Mouse (Mus musculus): Measurements from ENCODE around the gene Tifab. TPM values are rescaled to one million over a fixed set of nuclear protein-coding genes. Genes with fewer than 3 reads are reported as not detected.

Gene Tifab
- polyA plus RNA-seq, 1 experiment, result 9.4 TPM

DNA sequence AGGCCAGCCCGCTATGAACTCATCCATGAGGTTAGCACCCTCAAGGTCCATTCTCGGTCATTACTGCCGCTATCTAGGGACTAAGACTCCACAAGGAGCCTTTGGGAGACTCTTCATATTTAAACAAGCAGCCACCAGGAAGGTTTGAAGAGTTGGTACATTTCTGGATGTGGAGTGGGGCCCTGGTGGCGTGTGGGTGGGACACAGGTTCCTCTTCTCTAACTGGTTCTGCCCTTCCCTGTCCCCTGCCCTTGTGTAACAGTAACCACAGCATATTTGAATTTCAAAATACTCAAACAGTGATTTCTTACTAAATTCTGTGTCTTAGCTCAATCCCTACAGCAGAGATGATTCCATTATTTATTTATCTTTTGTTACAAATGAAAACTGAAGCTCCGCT is 5.0 kb upstream of the Tifab start:
- DNase-seq, result no peak
- no peak for TF ChIP-seq POLR2A (IDR thresholded peaks at IDR 0.05; ENCODE audit: control insufficient read depth, extremely low read depth, insufficient read depth, low read length, poor library complexity)
- no peak for TF ChIP-seq CTCF (IDR thresholded peaks at IDR 0.05; ENCODE audit: borderline replicate concordance, control insufficient read depth, extremely low read depth, insufficient read depth, low read length, poor library complexity)
- H3K4me3 ChIP-seq (ENCODE audit: control insufficient read depth, insufficient read depth, low read length), result no peak overlapping the region
- H3K36me3 ChIP-seq (ENCODE audit: control insufficient read depth, insufficient read depth, low read length), result no peaks in the 10 kb centered on the region
- peaks cover 3% of the 10 kb centered on the region for H3K4me1 ChIP-seq (replicated peaks; ENCODE audit: control insufficient read depth, insufficient read depth, low read length)
- no peak overlapping the region for H3K27ac ChIP-seq (ENCODE audit: control insufficient read depth, insufficient read depth, low read length)
- WGBS, result 64% methylated on average over 5 of the region's 5 CpGs
- no peaks in the 10 kb centered on the region for H3K27me3 ChIP-seq (ENCODE audit: control insufficient read depth, insufficient read depth, low read length)

GRCm38 (mm10) chr13:56181424-56181823 is 2.7 kb upstream of the Tifab start:
- TF ChIP-seq POLR2A (IDR thresholded peaks at IDR 0.05; ENCODE audit: control insufficient read depth, extremely low read depth, insufficient read depth, low read length, poor library complexity) (no peak), CTCF (IDR thresholded peaks at IDR 0.05; ENCODE audit: borderline replicate concordance, control insufficient read depth, extremely low read depth, insufficient read depth, low read length, poor library complexity) (no peak)
- Histone ChIP-seq H3K4me3 (ENCODE audit: control insufficient read depth, insufficient read depth, low read length) (no peak overlapping the region), H3K27ac (ENCODE audit: control insufficient read depth, insufficient read depth, low read length) (no peak overlapping the region), H3K27me3 (ENCODE audit: control insufficient read depth, insufficient read depth, low read length) (no peaks in the 10 kb centered on the region), H3K4me1 (replicated peaks; ENCODE audit: control insufficient read depth, insufficient read depth, low read length) (peaks cover 18% of the 10 kb centered on the region), H3K36me3 (ENCODE audit: control insufficient read depth, insufficient read depth, low read length) (no peaks in the 10 kb centered on the region)
- DNase-seq, result no peak
- 51% methylated on average over 8 of the region's 8 CpGs for WGBS

DNA sequence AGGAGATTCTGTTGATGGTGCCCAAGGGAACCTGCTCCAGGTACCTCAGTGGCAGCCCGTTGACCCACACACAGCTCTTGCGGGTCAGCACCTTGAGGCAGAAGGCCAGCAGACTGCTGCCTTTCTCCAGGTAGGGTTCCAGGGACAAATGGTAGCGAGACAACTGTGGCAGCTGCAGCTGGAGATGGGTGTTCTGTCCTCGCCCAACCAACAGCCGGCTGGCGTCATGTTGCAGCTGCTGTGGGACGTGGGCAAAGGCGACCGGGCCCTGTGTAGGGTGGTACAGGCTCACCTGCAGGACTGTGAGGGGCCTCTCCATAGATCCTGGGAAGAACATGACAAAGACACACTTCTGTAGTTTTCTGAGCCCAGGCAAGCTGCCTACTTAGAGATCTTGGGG is 2.4 kb downstream of the Tifab start:
- no peaks in the 10 kb centered on the region for H3K36me3 ChIP-seq (ENCODE audit: control insufficient read depth, insufficient read depth, low read length)
- peak overlapping the region; percentile 1; the same call in 1 of the 2 replicates for H3K4me3 ChIP-seq (ENCODE audit: control insufficient read depth, insufficient read depth, low read length)
- H3K4me1 ChIP-seq (replicated peaks; ENCODE audit: control insufficient read depth, insufficient read depth, low read length), result peaks cover 58% of the 10 kb centered on the region
- no peaks in the 10 kb centered on the region for H3K27me3 ChIP-seq (ENCODE audit: control insufficient read depth, insufficient read depth, low read length)
- DNase-seq, result peak; percentile 54
- TF ChIP-seq POLR2A (IDR thresholded peaks at IDR 0.05; ENCODE audit: control insufficient read depth, extremely low read depth, insufficient read depth, low read length, poor library complexity), result no peak
- no peak for TF ChIP-seq CTCF (IDR thresholded peaks at IDR 0.05; ENCODE audit: borderline replicate concordance, control insufficient read depth, extremely low read depth, insufficient read depth, low read length, poor library complexity)
- peak overlapping the region; percentile 91 for H3K27ac ChIP-seq (ENCODE audit: control insufficient read depth, insufficient read depth, low read length)
- 19% methylated on average over 9 of the region's 9 CpGs for WGBS

DNA sequence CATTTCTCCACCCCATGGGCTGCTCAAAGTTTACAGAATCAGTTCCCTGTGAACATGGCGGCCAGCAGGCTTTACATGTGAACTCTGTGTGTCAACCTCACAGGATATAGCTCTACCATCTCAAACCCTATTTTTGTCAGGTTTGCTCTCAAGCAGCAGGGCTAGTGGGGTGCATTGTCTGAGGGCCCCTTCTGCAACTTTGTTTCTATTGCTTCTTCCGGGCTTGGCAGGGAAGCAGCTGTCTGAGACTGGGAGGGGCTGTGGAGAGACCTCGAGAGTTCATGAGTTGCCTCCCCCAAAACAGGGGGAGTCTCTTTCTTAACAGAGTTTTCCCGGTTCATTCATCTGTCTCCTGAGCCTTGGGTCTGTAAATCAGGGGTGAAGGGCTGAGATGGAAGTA is 2.8 kb downstream of the Tifab start:
- no peaks in the 10 kb centered on the region for H3K36me3 ChIP-seq (ENCODE audit: control insufficient read depth, insufficient read depth, low read length)
- TF ChIP-seq POLR2A (IDR thresholded peaks at IDR 0.05; ENCODE audit: control insufficient read depth, extremely low read depth, insufficient read depth, low read length, poor library complexity) (no peak), CTCF (IDR thresholded peaks at IDR 0.05; ENCODE audit: borderline replicate concordance, control insufficient read depth, extremely low read depth, insufficient read depth, low read length, poor library complexity) (no peak)
- peak; percentile 67 for DNase-seq
- H3K27ac ChIP-seq (ENCODE audit: control insufficient read depth, insufficient read depth, low read length), result peak overlapping the region; percentile 91
- no peaks in the 10 kb centered on the region for H3K27me3 ChIP-seq (ENCODE audit: control insufficient read depth, insufficient read depth, low read length)
- H3K4me3 ChIP-seq (ENCODE audit: control insufficient read depth, insufficient read depth, low read length), result peak overlapping the region; percentile 1; the same call in 1 of the 2 replicates
- H3K4me1 ChIP-seq (replicated peaks; ENCODE audit: control insufficient read depth, insufficient read depth, low read length), result peaks cover 58% of the 10 kb centered on the region
- WGBS, result 17% methylated on average over 4 of the region's 4 CpGs

GRCm38 (mm10) chr13:56172901-56173545 is 5.7 kb downstream of the Tifab start:
- WGBS, result 10% methylated on average over 7 of the region's 7 CpGs
- peaks cover 59% of the 10 kb centered on the region for H3K4me1 ChIP-seq (replicated peaks; ENCODE audit: control insufficient read depth, insufficient read depth, low read length)
- H3K27me3 ChIP-seq (ENCODE audit: control insufficient read depth, insufficient read depth, low read length), result no peaks in the 10 kb centered on the region
- no peaks in the 10 kb centered on the region for H3K36me3 ChIP-seq (ENCODE audit: control insufficient read depth, insufficient read depth, low read length)
- TF ChIP-seq CTCF (IDR thresholded peaks at IDR 0.05; ENCODE audit: borderline replicate concordance, control insufficient read depth, extremely low read depth, insufficient read depth, low read length, poor library complexity) (no peak), POLR2A (IDR thresholded peaks at IDR 0.05; ENCODE audit: control insufficient read depth, extremely low read depth, insufficient read depth, low read length, poor library complexity) (no peak)
- no peak for DNase-seq
- no peak overlapping the region for H3K27ac ChIP-seq (ENCODE audit: control insufficient read depth, insufficient read depth, low read length)
- no peak overlapping the region for H3K4me3 ChIP-seq (ENCODE audit: control insufficient read depth, insufficient read depth, low read length)

DNA sequence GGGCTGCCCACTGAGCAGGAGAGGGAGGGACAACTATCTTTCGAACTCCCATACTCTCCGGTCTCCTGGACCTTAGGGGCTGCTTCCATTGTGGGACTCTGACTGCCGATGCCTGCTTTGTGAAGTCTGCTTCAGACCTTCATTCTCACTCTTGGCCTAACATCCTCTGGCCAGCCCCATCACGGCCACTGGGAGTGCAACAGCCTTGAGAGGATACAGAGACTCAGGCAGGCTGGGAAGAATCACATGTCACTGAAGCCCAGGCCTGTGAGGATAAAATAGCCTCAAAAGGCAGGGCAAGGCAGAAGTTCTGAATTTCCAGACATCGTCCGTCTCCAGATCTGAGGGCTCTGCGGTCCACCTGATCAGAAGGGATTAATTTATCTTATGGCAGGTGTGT is 6.6 kb downstream of the Tifab start:
- Histone ChIP-seq H3K27ac (ENCODE audit: control insufficient read depth, insufficient read depth, low read length) (no peak overlapping the region), H3K4me1 (replicated peaks; ENCODE audit: control insufficient read depth, insufficient read depth, low read length) (peaks cover 56% of the 10 kb centered on the region), H3K27me3 (ENCODE audit: control insufficient read depth, insufficient read depth, low read length) (no peaks in the 10 kb centered on the region), H3K36me3 (ENCODE audit: control insufficient read depth, insufficient read depth, low read length) (no peaks in the 10 kb centered on the region), H3K4me3 (ENCODE audit: control insufficient read depth, insufficient read depth, low read length) (no peak overlapping the region)
- no peak for DNase-seq
- 92% methylated on average over 7 of the region's 7 CpGs for WGBS
- TF ChIP-seq CTCF (IDR thresholded peaks at IDR 0.05; ENCODE audit: borderline replicate concordance, control insufficient read depth, extremely low read depth, insufficient read depth, low read length, poor library complexity), result no peak
- TF ChIP-seq POLR2A (IDR thresholded peaks at IDR 0.05; ENCODE audit: control insufficient read depth, extremely low read depth, insufficient read depth, low read length, poor library complexity), result no peak

DNA sequence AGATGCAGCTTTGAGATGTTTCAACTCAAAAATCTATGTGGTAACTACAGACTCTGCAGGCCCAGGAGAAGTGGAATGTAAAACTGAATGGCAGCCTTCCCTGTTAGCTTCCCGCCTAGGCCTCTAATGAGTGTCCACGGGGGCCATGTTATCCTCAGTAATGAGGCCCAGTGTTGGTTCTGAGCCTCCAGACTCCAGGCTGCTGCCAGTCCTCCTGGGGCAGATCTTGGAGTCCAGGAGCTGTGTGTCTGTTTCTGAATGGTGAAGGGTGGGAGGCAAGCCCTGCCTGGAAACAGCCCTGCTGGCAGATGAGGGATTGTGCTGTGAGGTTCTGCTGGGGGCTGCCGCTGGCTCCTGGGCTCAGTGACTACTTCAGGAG is 10.3 kb downstream of the Tifab start:
- TF ChIP-seq CTCF (IDR thresholded peaks at IDR 0.05; ENCODE audit: borderline replicate concordance, control insufficient read depth, extremely low read depth, insufficient read depth, low read length, poor library complexity) (no peak), POLR2A (IDR thresholded peaks at IDR 0.05; ENCODE audit: control insufficient read depth, extremely low read depth, insufficient read depth, low read length, poor library complexity) (no peak)
- Histone ChIP-seq H3K27ac (ENCODE audit: control insufficient read depth, insufficient read depth, low read length) (no peak overlapping the region), H3K4me3 (ENCODE audit: control insufficient read depth, insufficient read depth, low read length) (no peak overlapping the region), H3K36me3 (ENCODE audit: control insufficient read depth, insufficient read depth, low read length) (no peaks in the 10 kb centered on the region), H3K4me1 (replicated peaks; ENCODE audit: control insufficient read depth, insufficient read depth, low read length) (peaks cover 30% of the 10 kb centered on the region), H3K27me3 (ENCODE audit: control insufficient read depth, insufficient read depth, low read length) (no peaks in the 10 kb centered on the region)
- DNase-seq, result no peak
- WGBS, result 96% methylated on average over 3 of the region's 3 CpGs

Data from thymus, adult 2 months (tissue).